Mouse (Mus musculus) liver, postnatal 0 days (tissue): Measurements from ENCODE around the gene Kcnc2. TPM values are rescaled to one million over a fixed set of nuclear protein-coding genes. Genes with fewer than 3 reads are reported as not detected.

Experiments used
- ATAC-seq: fragments of 200-750 bp; cut with Nextera tagmentation; 2 replicates; pipeline ENCODE4 v1.8.0; 2017; ENCODE audit warnings: mild to moderate bottlenecking, moderate library complexity
- DNase-seq: peaks from one replicate; pipeline ENCODE4 v3.0.0-alpha.2; 2016
- H3K27ac ChIP-seq: fragments of 300-500 bp; sonication (generic); 2 replicates; pipeline ENCODE4 v1.5.1; 2014; ENCODE audit warnings: antibody characterized with exemption, moderate library complexity, mild to moderate bottlenecking, low read depth
- H3K27me3 ChIP-seq: fragments of 300-500 bp; sonication (generic); 2 replicates; pipeline ENCODE4 v1.6.1; 2014; ENCODE audit warnings: low read length, control low read depth, mixed read lengths; ENCODE audit not compliant: insufficient read depth
- H3K36me3 ChIP-seq: fragments of 300-500 bp; sonication (generic); replicated peaks from 2 replicates; pipeline ENCODE4 v1.6.1; 2014; ENCODE audit warnings: mild to moderate bottlenecking, control low read depth, low read length, moderate library complexity, mixed read lengths; ENCODE audit not compliant: insufficient read depth
- H3K4me1 ChIP-seq: fragments of 300-500 bp; sonication (generic); 2 replicates; pipeline ENCODE4 v1.6.1; 2014; ENCODE audit warnings: antibody characterized with exemption, mild to moderate bottlenecking, control low read depth; ENCODE audit not compliant: insufficient read depth
- H3K4me2 ChIP-seq: fragments of 300-500 bp; sonication (generic); 2 replicates; pipeline ENCODE4 v1.6.1; 2014; ENCODE audit warnings: low read depth, mild to moderate bottlenecking, low read length, moderate library complexity, mixed read lengths
- H3K4me3 ChIP-seq: fragments of 300-500 bp; sonication (generic); 2 replicates; pipeline ENCODE4 v1.5.1; 2014; ENCODE audit warnings: low read depth, low read length
- H3K9ac ChIP-seq: fragments of 300-500 bp; sonication (generic); replicated peaks from 2 replicates; pipeline ENCODE4 v1.6.1; 2014; ENCODE audit warnings: mild to moderate bottlenecking, moderate library complexity
- H3K9me3 ChIP-seq: fragments of 300-500 bp; sonication (generic); 2 replicates; pipeline ENCODE4 v1.6.1; 2016; ENCODE audit warnings: mild to moderate bottlenecking, control low read depth, low read length, mixed read lengths
- CTCF ChIP-seq: sonication (generic); IDR thresholded peaks from 2 replicates; pipeline ENCODE4 v1.5.1; 2016; ENCODE audit warnings: antibody characterized with exemption, low read depth
- EP300 ChIP-seq: IDR thresholded peaks from 2 replicates; pipeline ENCODE4 v1.6.1; 2016; ENCODE audit warnings: antibody characterized with exemption, low read depth, mild to moderate bottlenecking
- WGBS: fragments of 180-500 bp; shearing (Covaris S2); extraction: QIAGEN DNeasy Blood & Tissue Kit; methylation state at CpG from one replicate; pipeline ENCODE4 v1.1.7; 2014; ENCODE audit not compliant: insufficient replicate concordance; 5-methylcytosine and 5-hydroxymethylcytosine counted together
- polyA plus RNA-seq: library from polyadenylated mRNA; unstranded; fragments of >200 nt; fragmentation: Nextera tagmentation; extraction: Ambion mirVana; gene quantifications from 2 replicates; pipeline ENCODE4 v1.2.1, GENCODE M21; 2015

Kcnc2 gene
- polyA plus RNA-seq, 1 experiment from 2014 or later, result not detected

GRCm38 (mm10) chr10:112423327-112423726 is 152.4 kb downstream of the Kcnc2 start:
- no peaks in the 10 kb centered on the region for H3K9me3 ChIP-seq
- no peak overlapping the region for H3K27ac ChIP-seq
- TF ChIP-seq CTCF, result no peak
- no peak for TF ChIP-seq EP300
- H3K4me2 ChIP-seq, result no peak overlapping the region
- no peak overlapping the region for H3K4me3 ChIP-seq
- ATAC-seq (no peak), DNase-seq (no peak)
- H3K36me3 ChIP-seq, result no peaks in the 10 kb centered on the region
- no peak overlapping the region for H3K9ac ChIP-seq
- H3K27me3 ChIP-seq, result no peaks in the 10 kb centered on the region
- H3K4me1 ChIP-seq, result no peaks in the 10 kb centered on the region
- 57% methylated on average over 10 of the region's 10 CpGs for WGBS

GRCm38 (mm10) chr10:112436950-112437349 is 166.0 kb downstream of the Kcnc2 start:
- WGBS, result 53% methylated on average over 2 of the region's 2 CpGs

GRCm38 (mm10) chr10:112444640-112445039 is 173.7 kb downstream of the Kcnc2 start:
- no peak overlapping the region for H3K9ac ChIP-seq

More at GRCm38 (mm10) chr10:112436950-112437349, 166.0 kb downstream of the Kcnc2 start:
- Histone ChIP-seq H3K4me3 (no peak overlapping the region), H3K27ac (no peak overlapping the region), H3K9me3 (no peaks in the 10 kb centered on the region), H3K36me3 (no peaks in the 10 kb centered on the region), H3K9ac (no peak overlapping the region), H3K27me3 (no peaks in the 10 kb centered on the region), H3K4me2 (no peak overlapping the region), H3K4me1 (no peaks in the 10 kb centered on the region)
- ATAC-seq, result no peak
- TF ChIP-seq EP300 (no peak), CTCF (no peak)
- no peak for DNase-seq

GRCm38 (mm10) chr10:112450910-112451309 is 180.0 kb downstream of the Kcnc2 start:
- H3K27ac ChIP-seq, result no peak overlapping the region
- DNase-seq (no peak), ATAC-seq (no peak)
- no peak overlapping the region for H3K9ac ChIP-seq
- 0 out of 2 replicates have a peak, but pooled peaks cover 3% of the 10 kb centered on the region for H3K9me3 ChIP-seq
- no peak overlapping the region for H3K4me3 ChIP-seq
- no peaks in the 10 kb centered on the region for H3K4me1 ChIP-seq
- WGBS, result 71% methylated on average over 5 of the region's 5 CpGs
- H3K4me2 ChIP-seq, result no peak overlapping the region
- no peaks in the 10 kb centered on the region for H3K27me3 ChIP-seq
- TF ChIP-seq EP300 (no peak), CTCF (0 out of 2 replicates have a peak, but pooled peaks have one; percentile 13)
- no peaks in the 10 kb centered on the region for H3K36me3 ChIP-seq

More at GRCm38 (mm10) chr10:112444640-112445039, 173.7 kb downstream of the Kcnc2 start:
- TF ChIP-seq CTCF (no peak), EP300 (no peak)
- Histone ChIP-seq H3K27ac (no peak overlapping the region), H3K4me3 (no peak overlapping the region), H3K27me3 (no peaks in the 10 kb centered on the region), H3K4me1 (no peaks in the 10 kb centered on the region), H3K36me3 (no peaks in the 10 kb centered on the region), H3K9me3 (no peaks in the 10 kb centered on the region), H3K4me2 (no peak overlapping the region)
- ATAC-seq, result no peak
- no peak for DNase-seq
- 66% methylated on average over 4 of the region's 4 CpGs for WGBS

GRCm38 (mm10) chr10:112468689-112469384 is 197.9 kb downstream of the Kcnc2 start:
- TF ChIP-seq CTCF, result no peak
- no peak for TF ChIP-seq EP300
- H3K9ac ChIP-seq, result no peak overlapping the region
- no peaks in the 10 kb centered on the region for H3K9me3 ChIP-seq
- no peaks in the 10 kb centered on the region for H3K36me3 ChIP-seq
- H3K27me3 ChIP-seq, result no peaks in the 10 kb centered on the region
- no peaks in the 10 kb centered on the region for H3K4me1 ChIP-seq
- H3K27ac ChIP-seq, result no peak overlapping the region
- H3K4me3 ChIP-seq, result no peak overlapping the region
- no peak for ATAC-seq
- WGBS, result 68% methylated on average over 6 of the region's 6 CpGs
- H3K4me2 ChIP-seq, result no peak overlapping the region
- no peak for DNase-seq

GRCm38 (mm10) chr10:112474122-112474810 is 203.3 kb downstream of the Kcnc2 start:
- 70% methylated on average over 6 of the region's 6 CpGs for WGBS
- H3K27me3 ChIP-seq, result no peaks in the 10 kb centered on the region
- no peak overlapping the region for H3K4me2 ChIP-seq
- H3K4me3 ChIP-seq, result no peak overlapping the region
- no peak overlapping the region for H3K27ac ChIP-seq
- DNase-seq (no peak), ATAC-seq (no peak)
- H3K9me3 ChIP-seq, result no peaks in the 10 kb centered on the region
- H3K4me1 ChIP-seq, result no peaks in the 10 kb centered on the region
- no peak for TF ChIP-seq EP300
- no peak for TF ChIP-seq CTCF
- H3K36me3 ChIP-seq, result no peaks in the 10 kb centered on the region
- H3K9ac ChIP-seq, result no peak overlapping the region
